Mouse (Mus musculus) liver, embryonic 14.5 days (tissue): ENCODE results near the gene Lrmda.

Source experiments
- CTCF ChIP-seq: IDR thresholded peaks from 2 replicates; pipeline ENCODE4 v1.5.1; 2016; ENCODE audit warnings: antibody characterized with exemption, low read depth, control low read depth
- EP300 ChIP-seq: IDR thresholded peaks from 2 replicates; pipeline ENCODE4 v1.6.1; 2016; ENCODE audit warnings: antibody characterized with exemption, low read depth

- TF ChIP-seq CTCF, result no peak
- no peak for TF ChIP-seq EP300
Measured at GRCm38 (mm10) chr14:22587958-22588296, 568.4 kb downstream of the Lrmda start.
